Mouse (Mus musculus) heart, adult 18-20 months (tissue): ENCODE results near the gene Gpsm2. TPM values are rescaled to one million over a fixed set of nuclear protein-coding genes. Genes with fewer than 3 reads are reported as not detected.
A peak's percentile ranks its signal among the peaks of the same experiment; 100 is the strongest.

Experiments used
- DNase-seq, 2 experiments: peaks; one replicate each; pipeline ENCODE4 v3.0.0; 2021 to 2022; ENCODE audit warnings: mixed read lengths in 1 of 2
- long read RNA-seq, 2 experiments: library from polyadenylated mRNA; stranded (forward); transcript quantifications; one replicate each; pipeline ENCODE4 v2.0.0; 2021
- total RNA-seq, 2 experiments: library from RNA; stranded (reverse); gene quantifications; 2 replicates each; pipeline ENCODE4 v1.2.3; 2021

Gene Gpsm2
- total RNA-seq, result under 1 TPM; 0.62 to 0.80 TPM
- long read RNA-seq, experiment 1, partial matches to known transcripts, result 0 of 1 reads
- long read RNA-seq, experiment 1, other reads (novel, unspliced or antisense), result 0 of 1 reads
- long read RNA-seq, experiment 2, partial matches to known transcripts, result 0 of 1 reads
- long read RNA-seq, experiment 2, other reads (novel, unspliced or antisense), result 0 of 1 reads

- peak; percentile 96 to 97 for DNase-seq
These were observed at the start of gene Gpsm2 for GRCm38 (mm10) chr3:108722036-108722872. Gene Gpsm2 (minus strand): TSS chr3:108722309.

GRCm38 (mm10) chr3:108770725-108771368, 48.7 kb upstream of the Gpsm2 start:
- peak; percentile 72 to 87 for DNase-seq

GRCm38 (mm10) chr3:108769547-108769946, 47.4 kb upstream of the Gpsm2 start:
- DNase-seq, result no peak

GRCm38 (mm10) chr3:108767416-108767815, 45.3 kb upstream of the Gpsm2 start:
- DNase-seq, result peak in 1 of 2 experiments; percentile 44

- DNase-seq, result no peak
These were observed 44.8 kb upstream of the Gpsm2 start for GRCm38 (mm10) chr3:108766943-108767342.

GRCm38 (mm10) chr3:108765476-108765875, 43.4 kb upstream of the Gpsm2 start:
- no peak for DNase-seq

GRCm38 (mm10) chr3:108764976-108765375, 42.9 kb upstream of the Gpsm2 start:
- no peak for DNase-seq

GRCm38 (mm10) chr3:108763691-108764090, 41.6 kb upstream of the Gpsm2 start:
- DNase-seq, result no peak

GRCm38 (mm10) chr3:108762597-108763111, 40.5 kb upstream of the Gpsm2 start:
- DNase-seq, result peak; percentile 50 to 62

GRCm38 (mm10) chr3:108759566-108760420, 37.7 kb upstream of the Gpsm2 start:
- peak; percentile 23 to 40 for DNase-seq

GRCm38 (mm10) chr3:108757570-108757969, 35.5 kb upstream of the Gpsm2 start:
- no peak for DNase-seq

- DNase-seq, result no peak
These were observed 34.0 kb upstream of the Gpsm2 start for GRCm38 (mm10) chr3:108756131-108756530.

- DNase-seq, result no peak
These were observed 33.4 kb upstream of the Gpsm2 start for GRCm38 (mm10) chr3:108755542-108755941.

- no peak for DNase-seq
These were observed 32.4 kb upstream of the Gpsm2 start for GRCm38 (mm10) chr3:108754541-108754940.

GRCm38 (mm10) chr3:108751691-108752090, 29.6 kb upstream of the Gpsm2 start:
- DNase-seq, result no peak

- DNase-seq, result no peak
These were observed 29.0 kb upstream of the Gpsm2 start for GRCm38 (mm10) chr3:108751061-108751460.

GRCm38 (mm10) chr3:108744060-108744459, 22.0 kb upstream of the Gpsm2 start:
- DNase-seq, result no peak

- no peak for DNase-seq
These were observed 17.1 kb upstream of the Gpsm2 start, which contains the start of gene Aknad1 for GRCm38 (mm10) chr3:108739045-108739708. Gene Aknad1 (plus strand): TSS chr3:108739658.

GRCm38 (mm10) chr3:108737761-108738160, 15.7 kb upstream of the Gpsm2 start:
- DNase-seq, result no peak

- no peak for DNase-seq
These were observed 8.2 kb upstream of the Gpsm2 start for GRCm38 (mm10) chr3:108730316-108730715.

GRCm38 (mm10) chr3:108727776-108728175, 5.7 kb upstream of the Gpsm2 start:
- no peak for DNase-seq
